Mouse (Mus musculus): ENCODE results near the gene Lgals4.

GRCm38 (mm10) chr7:28821261-28821831 is 12.3 kb upstream of the Lgals4 start:
- TF ChIP-seq POLR2A (IDR thresholded peaks at IDR 0.05; ENCODE audit: extremely low read depth, insufficient read depth, low read length): no peak
- no peak for TF ChIP-seq CTCF (IDR thresholded peaks at IDR 0.05; ENCODE audit: low read depth, low read length)

Measured in liver, adult 2 months (tissue).